Mouse (Mus musculus) embryonic fibroblast, embryonic 13.5 days (primary cell): ENCODE results near the gene Ablim2.

Experiments used
- CTCF ChIP-seq: IDR thresholded peaks from 2 replicates; pipeline ENCODE4 v1.5.1; 2011; ENCODE audit warnings: mild to moderate bottlenecking, control low read depth, low read length, moderate library complexity, borderline replicate concordance; ENCODE audit not compliant: insufficient read depth
- POLR2A ChIP-seq: IDR thresholded peaks from 2 replicates; pipeline ENCODE4 v1.6.1; 2011; ENCODE audit warnings: low read depth, mild to moderate bottlenecking, control low read depth, low read length, moderate library complexity

DNA sequence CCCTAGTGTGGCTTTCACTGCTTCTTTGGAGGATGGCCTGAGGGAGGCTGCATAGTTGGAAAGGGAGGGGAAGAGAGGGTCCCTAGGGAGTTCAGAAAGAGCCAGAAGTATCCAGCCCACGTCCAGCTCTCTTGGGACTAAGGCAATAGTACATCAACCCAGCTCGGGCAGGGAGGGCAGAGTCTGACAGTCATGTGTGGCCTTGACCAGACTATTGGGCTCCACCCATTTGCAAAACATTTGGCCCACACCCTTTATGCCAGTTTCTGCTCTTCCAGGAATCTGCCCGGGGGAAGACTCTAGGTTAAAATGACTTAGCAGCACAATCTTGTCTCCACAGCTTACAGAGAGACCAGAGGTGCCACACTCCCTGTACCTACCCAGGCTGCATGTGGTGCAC lies 47.2 kb upstream of the Ablim2 start:
- no peak for TF ChIP-seq CTCF
- TF ChIP-seq POLR2A: no peak
